In the genomic region with DNA sequence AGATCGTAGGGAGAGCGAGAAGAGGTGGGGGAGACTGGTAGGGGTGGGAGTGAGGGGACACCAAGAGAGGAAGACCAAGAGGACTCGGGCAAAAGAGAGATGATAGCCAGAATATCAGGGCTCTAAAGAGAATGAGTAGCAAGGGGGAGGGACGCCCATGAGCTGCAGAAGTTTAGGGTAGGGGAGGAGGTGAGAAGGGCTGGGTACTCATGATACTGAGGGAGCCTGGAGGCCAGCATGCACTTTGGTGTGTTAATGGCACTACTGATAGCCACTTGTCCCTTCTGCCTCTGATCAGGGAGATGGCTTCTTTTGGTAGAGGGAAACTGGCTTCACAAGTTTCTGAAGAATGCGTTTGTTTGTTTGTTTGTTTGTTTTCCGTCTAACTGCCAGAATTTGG, we compare ENCODE assay signal across 18 mouse cellular contexts.
"Had no signal": no experiment of that assay in that cellular context is flagged by ENCODE, and none has a peak within 500 bp of the region (broad histone marks: within the 10 kb centered on the region; RNA-seq: fewer than 3 reads in every experiment).

No protein-coding gene starts in this region.

- H3K27ac ChIP-seq: layer of hippocampus, adult 2 months; lung, embryonic 15.5 days; stomach, postnatal 0 days had no signal

- H3K27me3 ChIP-seq: lung, embryonic 15.5 days; megakaryocyte, embryonic 14.5 days had no signal

- H3K9ac ChIP-seq: lung, embryonic 15.5 days had no signal

- H3K4me3 ChIP-seq: layer of hippocampus, adult 2 months; lung, embryonic 15.5 days; megakaryocyte, embryonic 14.5 days had no signal

- H3K36me3 ChIP-seq: lung, embryonic 15.5 days had no signal

- H3K4me2 ChIP-seq: lung, embryonic 15.5 days; midbrain, embryonic 11.5 days had no signal

- H3K9me3 ChIP-seq: lung, embryonic 15.5 days had no signal

- ATAC-seq: intestine, postnatal 0 days had no signal

- H3K4me1 ChIP-seq: lung, embryonic 15.5 days; megakaryocyte, embryonic 14.5 days had no signal

- DNase-seq: kidney, adult 2 months; kidney, postnatal 14 days; kidney, postnatal 4 days; layer of hippocampus, adult 9-11 months; lung, adult 18-20 months; lung, postnatal 10 days; lung, postnatal 36 days; midbrain, embryonic 14.5 days; right cerebral cortex, adult 18-20 months; right cerebral cortex, postnatal 14 days; right cerebral cortex, postnatal 4 days; thymus, postnatal 25 days had no signal
